Mouse (Mus musculus) bone marrow, adult 2 months (tissue): ENCODE data around the gene Cox6b2. TPM values are rescaled to one million over a fixed set of nuclear protein-coding genes. Genes with fewer than 3 reads are reported as not detected.

Experiments used
- H3K27ac ChIP-seq: fragments of 200-500 bp; 2 replicates; pipeline ENCODE4 v1.5.1; 2012; ENCODE audit warnings: low read depth, mild to moderate bottlenecking, control low read depth, inconsistent platforms, low read length; ENCODE audit not compliant: control insufficient read depth, poor library complexity, insufficient read depth
- H3K4me1 ChIP-seq: fragments of 200-500 bp; 2 replicates; pipeline ENCODE4 v1.6.1; 2011; ENCODE audit warnings: low read length; ENCODE audit not compliant: control insufficient read depth, insufficient read depth
- H3K4me3 ChIP-seq: fragments of 200-500 bp; replicated peaks from 2 replicates; pipeline ENCODE3; 2011; ENCODE audit warnings: mild to moderate bottlenecking, low read depth, low read length, control low read depth; ENCODE audit not compliant: control insufficient read depth
- CTCF ChIP-seq: fragments of 200-500 bp; IDR thresholded peaks from 2 replicates; pipeline ENCODE4 v1.5.1; 2011; ENCODE audit warnings: low read length, control low read depth; ENCODE audit not compliant: control insufficient read depth, insufficient read depth
- POLR2A ChIP-seq: fragments of 200-500 bp; IDR thresholded peaks from 2 replicates; pipeline ENCODE4 v1.6.1; 2011; ENCODE audit warnings: low read depth, mild to moderate bottlenecking, control low read depth, low read length, borderline replicate concordance; ENCODE audit not compliant: control insufficient read depth
- WGBS: fragments of 180-500 bp; shearing (Covaris S2); methylation state at CpG from one replicate; pipeline ENCODE4 v1.1.7; 2018; 5-methylcytosine and 5-hydroxymethylcytosine counted together
- polyA plus RNA-seq: library from polyadenylated mRNA; stranded (reverse); fragments of >200 nt; gene quantifications from 2 replicates; pipeline ENCODE4 v1.2.4, GENCODE M21; 2011; ENCODE audit warnings: low replicate concordance; ENCODE audit not compliant: missing spikeins, insufficient read depth, insufficient read length

The Cox6b2 gene
- polyA plus RNA-seq, 1 experiment = 169 TPM

DNA sequence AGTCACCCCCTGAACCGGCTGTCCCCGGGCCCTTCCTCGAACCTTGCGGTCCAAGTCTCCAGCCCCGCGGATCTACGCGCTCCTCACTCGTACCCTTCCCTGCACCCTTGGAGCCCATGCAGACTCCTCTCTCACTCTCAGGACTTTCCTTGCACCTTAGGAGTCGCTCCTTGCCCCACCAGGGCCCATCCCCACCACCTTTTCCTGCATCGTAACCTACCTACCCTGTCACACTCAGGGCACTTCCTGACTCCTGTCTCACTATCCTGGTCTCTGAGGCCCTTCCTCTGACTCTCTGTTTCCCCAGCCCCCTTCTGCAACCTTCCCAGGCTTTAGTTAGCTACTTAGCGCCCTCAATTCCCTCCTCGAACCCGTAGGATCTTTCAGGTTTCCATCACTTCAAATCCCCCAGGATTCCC is 12.6 kb downstream of the Cox6b2 start:
- TF ChIP-seq CTCF (no peak), POLR2A (no peak)
- peak overlapping the region; percentile 65 for H3K27ac ChIP-seq
- H3K4me3 ChIP-seq = peak overlapping the region; percentile 79
- peaks cover 2% of the 10 kb centered on the region; the same call in 1 of the 2 replicates for H3K4me1 ChIP-seq
- WGBS = 0% methylated on average over 14 of the region's 14 CpGs

DNA sequence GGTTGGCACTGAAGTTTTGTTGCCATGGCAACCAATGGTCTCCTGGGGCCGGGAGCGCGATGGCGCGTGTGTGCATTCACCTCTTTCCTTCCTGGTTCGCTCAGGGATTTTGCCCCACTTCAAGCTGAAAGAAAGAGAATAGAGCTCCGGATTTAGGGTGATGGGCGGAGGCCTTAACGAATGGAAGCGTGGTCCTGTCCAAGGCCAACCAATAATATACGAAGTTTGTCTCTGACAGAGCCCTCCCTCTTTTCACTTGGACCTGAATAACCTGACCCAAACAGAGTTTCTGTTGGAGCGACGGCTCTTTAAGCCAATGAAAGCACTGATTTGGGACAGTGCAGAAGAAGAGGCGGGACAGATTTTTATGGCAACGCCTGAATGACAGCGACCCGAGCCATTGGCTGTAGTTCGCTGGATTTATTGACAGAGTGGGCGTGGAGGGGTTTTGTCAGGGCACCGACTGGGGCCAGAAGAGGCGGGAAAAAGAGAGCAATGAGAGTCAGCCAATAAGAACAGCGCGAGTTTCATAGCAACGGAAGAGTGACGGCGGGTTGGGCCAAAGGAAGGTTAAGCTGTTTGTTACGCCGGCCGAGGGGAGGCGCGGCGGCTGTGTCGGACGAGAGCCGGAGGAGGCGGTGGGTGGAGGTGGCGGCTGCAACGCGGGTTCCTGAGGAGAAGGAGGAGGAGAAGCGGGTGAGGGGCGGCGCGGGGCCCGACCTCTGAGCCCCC is 13.2 kb downstream of the Cox6b2 start, which contains the start of gene Kmt5c:
Gene Kmt5c, plus strand, starts transcription at position 572 of the 732 bp plus-strand sequence.
- TF ChIP-seq POLR2A (peak; percentile 97), CTCF (no peak; the same call in 1 of the 2 replicates)
- 0% methylated on average over 38 of the region's 44 CpGs for WGBS
- Histone ChIP-seq H3K4me1 (peaks cover 2% of the 10 kb centered on the region; the same call in 1 of the 2 replicates), H3K27ac (peak within 1 kb of the TSS; percentile 65), H3K4me3 (peak within 1 kb of the TSS; percentile 79)

DNA sequence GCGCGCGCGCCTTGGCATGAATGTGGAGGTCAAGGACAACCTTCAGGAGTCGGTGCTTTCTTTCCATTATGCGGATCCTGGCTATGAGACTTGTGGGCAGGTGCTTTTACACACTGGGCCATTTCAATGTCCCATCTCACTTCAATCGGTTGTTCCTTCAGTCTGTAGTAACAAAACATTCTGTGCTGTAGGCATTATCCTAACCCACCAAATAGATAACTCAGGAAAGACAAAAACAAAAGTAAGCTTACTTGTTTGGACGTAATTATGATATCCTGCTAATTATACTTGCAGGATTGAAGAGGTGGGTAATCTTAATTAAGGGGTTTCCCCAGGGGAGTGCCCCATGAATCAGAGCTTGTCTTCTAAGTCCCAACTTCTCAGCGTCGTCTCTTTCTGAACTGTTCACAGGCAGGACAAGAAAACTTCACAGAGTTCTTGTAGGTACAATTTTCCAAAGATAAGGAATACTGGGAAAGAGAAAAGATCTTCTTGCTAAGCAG is 13.8 kb downstream of the Cox6b2 start:
- no peak for TF ChIP-seq POLR2A
- TF ChIP-seq CTCF = no peak
- Histone ChIP-seq H3K4me3 (peak overlapping the region; percentile 52), H3K4me1 (no peaks in the 10 kb centered on the region), H3K27ac (no peak overlapping the region)
- 57% methylated on average over 10 of the region's 10 CpGs for WGBS

DNA sequence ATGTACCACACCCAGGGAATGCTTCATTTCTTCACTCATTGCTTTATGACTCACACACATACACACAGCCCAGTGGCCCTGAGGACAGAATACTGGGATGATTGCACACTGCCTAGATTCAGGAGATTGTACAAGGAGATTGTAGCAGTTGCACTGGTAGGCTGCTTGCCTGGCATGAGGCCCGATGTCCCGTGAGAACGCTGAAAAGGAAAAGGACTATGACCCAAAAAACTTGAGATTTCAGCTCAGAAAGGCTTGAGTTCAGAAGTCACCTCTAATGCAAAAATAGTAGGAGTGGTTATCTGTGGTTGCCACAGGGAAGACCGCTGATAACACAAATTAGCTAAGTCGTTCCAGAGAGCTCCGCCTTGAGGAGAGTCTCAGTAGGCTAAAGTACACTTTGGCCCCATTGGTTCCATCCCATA is 19.9 kb downstream of the Cox6b2 start:
- Histone ChIP-seq H3K4me3 (no peak overlapping the region), H3K27ac (no peak overlapping the region), H3K4me1 (peaks cover 8% of the 10 kb centered on the region)
- TF ChIP-seq POLR2A = no peak
- no peak for TF ChIP-seq CTCF
- WGBS = 53% methylated on average over 6 of the region's 6 CpGs

DNA sequence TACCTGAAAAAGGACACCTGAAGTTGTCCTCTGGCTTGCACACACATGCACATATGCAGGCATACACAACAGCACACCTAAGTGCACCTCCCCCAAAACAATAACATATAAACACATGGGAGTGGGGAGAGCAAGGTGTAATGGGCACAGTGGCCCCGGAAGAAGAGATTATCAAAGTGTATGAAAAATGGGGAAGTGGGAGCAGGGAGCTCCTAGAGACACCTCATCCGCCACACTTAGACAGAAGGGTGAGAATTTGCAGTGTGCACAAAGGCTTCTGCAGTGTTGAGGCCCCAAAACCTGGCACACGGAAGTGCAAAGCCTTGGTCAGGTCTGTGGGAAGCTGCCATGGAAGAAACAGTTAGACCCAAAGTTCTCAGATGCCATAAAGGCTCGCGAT is 21.8 kb downstream of the Cox6b2 start:
- no peak for TF ChIP-seq CTCF
- no peak for TF ChIP-seq POLR2A
- Histone ChIP-seq H3K27ac (no peak overlapping the region), H3K4me1 (peaks cover 8% of the 10 kb centered on the region), H3K4me3 (no peak overlapping the region)
- WGBS = 42% methylated on average over 5 of the region's 5 CpGs

DNA sequence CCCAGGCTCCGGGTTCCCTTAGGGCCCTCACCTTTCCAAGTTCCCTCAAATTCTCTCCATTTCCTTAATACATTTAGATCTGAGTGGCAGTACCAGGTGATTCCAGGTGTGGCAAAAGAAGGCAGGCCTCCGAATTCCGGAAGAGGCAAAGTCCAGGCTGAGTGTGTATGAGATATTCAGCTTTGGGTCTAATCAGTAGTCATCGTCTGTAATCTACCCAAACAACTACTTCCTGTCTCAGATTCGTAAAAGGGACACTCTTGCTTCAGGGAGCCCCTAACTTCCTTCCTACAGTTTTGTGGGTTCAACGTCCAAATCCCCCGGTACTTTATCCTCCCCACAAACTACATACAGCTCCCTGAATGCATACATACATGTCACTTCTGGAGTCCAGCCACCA is 27.7 kb downstream of the Cox6b2 start, which contains the start of gene Tmem150b:
Gene Tmem150b, minus strand, starts transcription at position 81 of the 400 bp plus-strand sequence.
- peak within 1 kb of the TSS; percentile 73 for H3K27ac ChIP-seq
- H3K4me3 ChIP-seq = peak within 1 kb of the TSS; percentile 69
- 1% methylated on average over 7 of the region's 7 CpGs for WGBS
- TF ChIP-seq CTCF = no peak
- TF ChIP-seq POLR2A = no peak
- peaks cover 6% of the 10 kb centered on the region; the same call in 1 of the 2 replicates for H3K4me1 ChIP-seq

DNA sequence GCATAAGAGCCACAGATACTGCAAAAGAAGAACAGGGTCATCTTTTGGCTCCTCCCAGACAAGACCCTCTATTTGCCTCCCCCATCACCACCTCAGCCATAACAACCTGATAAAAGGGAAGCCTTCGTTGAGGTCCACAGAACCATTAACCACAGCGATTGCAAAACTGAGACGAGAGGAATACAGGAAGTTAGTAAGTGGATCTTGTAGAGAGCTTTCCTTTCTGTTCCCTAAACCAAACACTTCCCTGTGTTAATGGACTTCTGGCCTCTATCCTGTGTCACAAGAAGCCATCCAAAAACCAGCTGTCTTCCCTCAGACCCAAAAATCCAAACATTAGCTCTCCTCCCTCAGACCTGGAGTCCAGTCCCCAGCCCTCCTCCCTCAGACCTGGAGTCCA is 28.5 kb downstream of the Cox6b2 start:
- peak overlapping the region; percentile 73 for H3K27ac ChIP-seq
- 0% methylated on average over 3 of the region's 3 CpGs for whole genome bisulfite sequencing
- no peak for TF ChIP-seq CTCF
- no peak for TF ChIP-seq POLR2A
- H3K4me3 ChIP-seq = peak overlapping the region; percentile 69
- H3K4me1 ChIP-seq = peaks cover 10% of the 10 kb centered on the region; the same call in 1 of the 2 replicates

DNA sequence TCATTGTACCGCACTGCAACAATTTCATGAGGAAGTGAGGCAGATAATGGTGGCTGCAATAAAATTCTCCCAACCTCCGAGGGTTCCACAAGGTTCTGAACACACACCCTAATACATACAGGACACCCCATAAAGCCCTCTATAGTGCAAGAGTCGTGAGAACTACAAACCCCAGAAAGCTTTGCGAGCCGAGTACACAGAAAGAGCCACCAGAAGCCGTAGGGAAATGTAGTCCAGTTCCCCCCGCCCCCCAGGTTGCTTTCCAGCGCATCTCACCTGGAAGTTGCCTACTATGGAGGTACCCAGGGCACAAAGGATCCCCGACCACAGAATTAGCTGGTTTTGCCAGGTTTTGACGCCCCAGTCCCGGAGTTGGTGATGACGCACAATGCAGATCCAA is 29.4 kb downstream of the Cox6b2 start:
- Histone ChIP-seq H3K4me3 (peak overlapping the region; percentile 69), H3K4me1 (peaks cover 10% of the 10 kb centered on the region; the same call in 1 of the 2 replicates), H3K27ac (peak overlapping the region; percentile 56)
- WGBS = 23% methylated on average over 12 of the region's 12 CpGs
- TF ChIP-seq CTCF = no peak
- TF ChIP-seq POLR2A = no peak
